Mouse (Mus musculus): ENCODE measurements around the gene Tanc2. TPM values are rescaled to one million over a fixed set of nuclear protein-coding genes. Genes with fewer than 3 reads are reported as not detected.

The Tanc2 gene
- total RNA-seq, 2 experiments from 2014 or later = 145 to 163 TPM

- no peak for DNase-seq (ENCODE audit: low spot score in 2 of 2)
Observed at GRCm38 (mm10) chr11:105823759-105824158, 234.0 kb downstream of the Tanc2 start.

GRCm38 (mm10) chr11:105828175-105828574 is 238.4 kb downstream of the Tanc2 start:
- peak; percentile 7 to 58 for DNase-seq (ENCODE audit: low spot score in 2 of 2)

GRCm38 (mm10) chr11:105835209-105835608 is 245.4 kb downstream of the Tanc2 start:
- DNase-seq (ENCODE audit: low spot score in 2 of 2) = no peak

- no peak for DNase-seq (ENCODE audit: low spot score in 2 of 2)
Observed at GRCm38 (mm10) chr11:105836344-105836891, 246.6 kb downstream of the Tanc2 start.

- DNase-seq (ENCODE audit: low spot score in 2 of 2) = no peak
Observed at GRCm38 (mm10) chr11:105837962-105838361, 248.2 kb downstream of the Tanc2 start.

GRCm38 (mm10) chr11:105845901-105846300 is 256.1 kb downstream of the Tanc2 start:
- DNase-seq (ENCODE audit: low spot score in 2 of 2) = no peak

GRCm38 (mm10) chr11:105855504-105855903 is 265.7 kb downstream of the Tanc2 start:
- DNase-seq (ENCODE audit: low spot score in 2 of 2) = peak in 1 of 2 experiments; percentile 64

- no peak for DNase-seq (ENCODE audit: low spot score in 2 of 2)
Observed at GRCm38 (mm10) chr11:105858063-105858462, 268.3 kb downstream of the Tanc2 start.

- no peak for DNase-seq (ENCODE audit: low spot score in 2 of 2)
Observed at GRCm38 (mm10) chr11:105885558-105885957, 295.8 kb downstream of the Tanc2 start.

- no peak for DNase-seq (ENCODE audit: low spot score in 2 of 2)
Observed at GRCm38 (mm10) chr11:105887281-105887680, 297.5 kb downstream of the Tanc2 start.

- no peak for DNase-seq (ENCODE audit: low spot score in 2 of 2)
Observed at GRCm38 (mm10) chr11:105899151-105899550, 309.4 kb downstream of the Tanc2 start.

GRCm38 (mm10) chr11:105901501-105901900 is 311.7 kb downstream of the Tanc2 start:
- DNase-seq (ENCODE audit: low spot score in 2 of 2) = no peak

- no peak for DNase-seq (ENCODE audit: low spot score in 2 of 2)
Observed at GRCm38 (mm10) chr11:105902956-105903355, 313.2 kb downstream of the Tanc2 start.

GRCm38 (mm10) chr11:105905529-105906213 is 315.9 kb downstream of the Tanc2 start:
- DNase-seq (ENCODE audit: low spot score in 2 of 2) = no peak

- DNase-seq (ENCODE audit: low spot score in 2 of 2) = no peak
Observed at GRCm38 (mm10) chr11:105907381-105907780, 317.6 kb downstream of the Tanc2 start.

- DNase-seq (ENCODE audit: low spot score in 2 of 2) = no peak
Observed at GRCm38 (mm10) chr11:105908926-105909325, 319.1 kb downstream of the Tanc2 start.

GRCm38 (mm10) chr11:105909617-105910016 is 319.8 kb downstream of the Tanc2 start:
- no peak for DNase-seq (ENCODE audit: low spot score in 2 of 2)

- DNase-seq (ENCODE audit: low spot score in 2 of 2) = no peak
Observed at GRCm38 (mm10) chr11:105911149-105911548, 321.4 kb downstream of the Tanc2 start.

GRCm38 (mm10) chr11:105911592-105912375 is 322.0 kb downstream of the Tanc2 start:
- peak; percentile 63 to 92 for DNase-seq (ENCODE audit: low spot score in 2 of 2)

GRCm38 (mm10) chr11:105913580-105913979 is 323.8 kb downstream of the Tanc2 start:
- peak in 1 of 2 experiments; percentile 45 for DNase-seq (ENCODE audit: low spot score in 2 of 2)

- no peak for DNase-seq (ENCODE audit: low spot score in 2 of 2)
Observed at GRCm38 (mm10) chr11:105920098-105920785, 330.5 kb downstream of the Tanc2 start.

- DNase-seq (ENCODE audit: low spot score in 2 of 2) = no peak
Observed at GRCm38 (mm10) chr11:105920836-105921235, 331.1 kb downstream of the Tanc2 start.

Measured in layer of hippocampus, adult 18-20 months (tissue).